Mouse (Mus musculus) intestine, embryonic 14.5 days (tissue): ENCODE results near the gene Fbxo47. TPM values are rescaled to one million over a fixed set of nuclear protein-coding genes. Genes with fewer than 3 reads are reported as not detected.
"Not testable (repeated sequence)": the region's sequence is repeated elsewhere in the genome, so short reads cannot be mapped to it uniquely, and the experiment has no call there.

Source experiments
- ATAC-seq: fragments of 200-750 bp; cut with Nextera tagmentation; replicated peaks from 2 replicates; pipeline ENCODE4 v1.8.0; 2017; ENCODE audit warnings: low read depth, moderate number of reproducible peaks, moderate TSS enrichment, moderate library complexity; ENCODE audit not compliant: low FRiP score, low TSS enrichment
- DNase-seq: peaks from one replicate; pipeline ENCODE4 v3.0.0-alpha.2; 2018; ENCODE audit warnings: low spot score
- H3K27ac ChIP-seq: fragments of 300-500 bp; sonication (generic); 2 replicates; pipeline ENCODE4 v1.5.1; 2014; ENCODE audit warnings: low read depth, mild to moderate bottlenecking, control low read depth
- H3K27me3 ChIP-seq: fragments of 300-500 bp; sonication (generic); replicated peaks from 2 replicates; pipeline ENCODE4 v1.6.1; 2014; ENCODE audit warnings: low read length, control low read depth; ENCODE audit not compliant: control insufficient read depth, insufficient read depth
- H3K36me3 ChIP-seq: fragments of 300-500 bp; sonication (generic); 2 replicates; pipeline ENCODE4 v1.6.1; 2014; ENCODE audit warnings: low read length, control low read depth; ENCODE audit not compliant: control insufficient read depth, insufficient read depth
- H3K4me1 ChIP-seq: fragments of 300-500 bp; sonication (generic); replicated peaks from 2 replicates; pipeline ENCODE4 v1.6.1; 2014; ENCODE audit warnings: low read length, control low read depth, mixed read lengths; ENCODE audit not compliant: control insufficient read depth, insufficient read depth
- H3K4me2 ChIP-seq: fragments of 300-500 bp; sonication (generic); 2 replicates; pipeline ENCODE4 v1.6.1; 2014; ENCODE audit warnings: low read length
- H3K4me3 ChIP-seq: fragments of 300-500 bp; sonication (generic); 2 replicates; pipeline ENCODE4 v1.5.1; 2014; ENCODE audit warnings: low read depth, low read length, control low read depth, mixed read lengths
- H3K9ac ChIP-seq: fragments of 300-500 bp; sonication (generic); 2 replicates; pipeline ENCODE4 v1.6.1; 2014; ENCODE audit warnings: mild to moderate bottlenecking, low read length
- H3K9me3 ChIP-seq: fragments of 300-500 bp; sonication (generic); 2 replicates; pipeline ENCODE4 v1.6.1; 2016; ENCODE audit warnings: low read length, control low read depth; ENCODE audit not compliant: control insufficient read depth
- WGBS: fragments of 180-500 bp; shearing (Covaris S2); extraction: QIAGEN DNeasy Blood & Tissue Kit; methylation state at CpG from one replicate; pipeline ENCODE4 v1.1.7; 2014; 5-methylcytosine and 5-hydroxymethylcytosine counted together
- polyA plus RNA-seq: library from polyadenylated mRNA; unstranded; fragments of >200 nt; fragmentation: Nextera tagmentation; extraction: Ambion mirVana; gene quantifications from 2 replicates; pipeline ENCODE4 v1.2.1, GENCODE M21; 2014

Gene Fbxo47
- polyA plus RNA-seq, 1 experiment from 2014 or later: 0.54 TPM

- Histone ChIP-seq H3K36me3 (no peaks in the 10 kb centered on the region), H3K4me3 (no peak overlapping the region), H3K27ac (no peak overlapping the region), H3K27me3 (no peaks in the 10 kb centered on the region), H3K4me1 (no peaks in the 10 kb centered on the region), H3K9ac (no peak overlapping the region), H3K4me2 (no peak overlapping the region), H3K9me3 (0 out of 2 replicates have a peak, but pooled peaks cover 3% of the 10 kb centered on the region)
- DNase-seq (no peak), ATAC-seq (no peak)
- 59% methylated on average over 4 of the region's 4 CpGs for WGBS
These were observed 12.7 kb upstream of the Fbxo47 start for GRCm38 (mm10) chr11:97896655-97897054.

- Histone ChIP-seq H3K27me3 (no peaks in the 10 kb centered on the region), H3K4me1 (no peaks in the 10 kb centered on the region), H3K36me3 (no peaks in the 10 kb centered on the region), H3K4me3 (no peak overlapping the region), H3K9me3 (0 out of 2 replicates have a peak, but pooled peaks cover 3% of the 10 kb centered on the region), H3K4me2 (no peak overlapping the region), H3K9ac (no peak overlapping the region), H3K27ac (no peak overlapping the region)
- no peak for DNase-seq
- no peak for ATAC-seq
- WGBS: 78% methylated on average over 5 of the region's 5 CpGs
These were observed 7.9 kb upstream of the Fbxo47 start for GRCm38 (mm10) chr11:97891821-97892220.

GRCm38 (mm10) chr11:97885296-97885915 is 1.5 kb upstream of the Fbxo47 start:
- Histone ChIP-seq H3K36me3 (no peaks in the 10 kb centered on the region), H3K27me3 (no peaks in the 10 kb centered on the region), H3K4me2 (no peak overlapping the region), H3K9me3 (peaks cover 4% of the 10 kb centered on the region; the same call in 1 of the 2 replicates), H3K4me3 (no peak overlapping the region), H3K4me1 (no peaks in the 10 kb centered on the region), H3K27ac (no peak overlapping the region), H3K9ac (no peak overlapping the region)
- 93% methylated on average over 2 of the region's 2 CpGs for WGBS
- no peak for DNase-seq
- no peak for ATAC-seq

GRCm38 (mm10) chr11:97884601-97885185 is 739 bp upstream of the Fbxo47 start:
- peak overlapping the region; percentile 61 for H3K4me2 ChIP-seq
- H3K9me3 ChIP-seq: peaks cover 4% of the 10 kb centered on the region; the same call in 1 of the 2 replicates
- H3K27ac ChIP-seq: peak overlapping the region; percentile 71
- peak overlapping the region; percentile 65 for H3K9ac ChIP-seq
- WGBS: 26% methylated on average over 7 of the region's 7 CpGs
- ATAC-seq (peak; percentile 12; the same call in 1 of the 2 replicates), DNase-seq (no peak)
- no peaks in the 10 kb centered on the region for H3K4me1 ChIP-seq
- no peaks in the 10 kb centered on the region for H3K36me3 ChIP-seq
- no peaks in the 10 kb centered on the region for H3K27me3 ChIP-seq
- peak overlapping the region; percentile 65 for H3K4me3 ChIP-seq

- WGBS: 6% methylated on average over 26 of the region's 26 CpGs
- H3K27me3 ChIP-seq: no peaks in the 10 kb centered on the region
- peak overlapping the region; percentile 61 for H3K4me2 ChIP-seq
- ATAC-seq (peak; percentile 28; the same call in 1 of the 2 replicates), DNase-seq (peak; percentile 90)
- peak overlapping the region; percentile 65 for H3K4me3 ChIP-seq
- peak overlapping the region; percentile 90 for H3K27ac ChIP-seq
- H3K36me3 ChIP-seq: no peaks in the 10 kb centered on the region
- peaks cover 4% of the 10 kb centered on the region; the same call in 1 of the 2 replicates for H3K9me3 ChIP-seq
- H3K4me1 ChIP-seq: no peaks in the 10 kb centered on the region
- peak overlapping the region; percentile 65 for H3K9ac ChIP-seq
These were observed 424 bp downstream of the Fbxo47 start for GRCm38 (mm10) chr11:97883542-97883917.

GRCm38 (mm10) chr11:97880362-97880761 is 3.6 kb downstream of the Fbxo47 start:
- Histone ChIP-seq H3K4me3 (no peak overlapping the region), H3K4me1 (no peaks in the 10 kb centered on the region), H3K4me2 (no peak overlapping the region), H3K9ac (no peak overlapping the region), H3K36me3 (no peaks in the 10 kb centered on the region), H3K27ac (no peak overlapping the region), H3K27me3 (no peaks in the 10 kb centered on the region), H3K9me3 (peaks cover 4% of the 10 kb centered on the region; the same call in 1 of the 2 replicates)
- 90% methylated on average over 4 of the region's 4 CpGs for WGBS
- ATAC-seq (no peak), DNase-seq (no peak)

- H3K4me1 ChIP-seq: no peaks in the 10 kb centered on the region
- no peaks in the 10 kb centered on the region for H3K36me3 ChIP-seq
- ATAC-seq (no peak), DNase-seq (no peak)
- no peak overlapping the region for H3K4me3 ChIP-seq
- H3K9me3 ChIP-seq: no peaks in the 10 kb centered on the region
- H3K9ac ChIP-seq: no peak overlapping the region
- no peak overlapping the region for H3K27ac ChIP-seq
- no peak overlapping the region for H3K4me2 ChIP-seq
- WGBS: 55% methylated on average over 2 of the region's 2 CpGs
- H3K27me3 ChIP-seq: no peaks in the 10 kb centered on the region
These were observed 6.6 kb downstream of the Fbxo47 start for GRCm38 (mm10) chr11:97877341-97877740.

- 74% methylated on average over 1 of the region's 1 CpGs for WGBS
- Histone ChIP-seq H3K9me3 (no peaks in the 10 kb centered on the region), H3K36me3 (no peaks in the 10 kb centered on the region), H3K9ac (no peak overlapping the region), H3K27ac (no peak overlapping the region), H3K4me2 (no peak overlapping the region), H3K4me1 (no peaks in the 10 kb centered on the region), H3K4me3 (no peak overlapping the region), H3K27me3 (no peaks in the 10 kb centered on the region)
- ATAC-seq: no peak
- no peak for DNase-seq
These were observed 9.6 kb downstream of the Fbxo47 start for GRCm38 (mm10) chr11:97874396-97874795.

- DNase-seq, H3K4me1 ChIP-seq, H3K9ac ChIP-seq, H3K4me2 ChIP-seq, ATAC-seq, H3K36me3 ChIP-seq, H3K9me3 ChIP-seq, H3K27me3 ChIP-seq, H3K4me3 ChIP-seq, H3K27ac ChIP-seq: not testable (repeated sequence)
- 92% methylated on average over 5 of the region's 5 CpGs for WGBS
These were observed 11.6 kb downstream of the Fbxo47 start for GRCm38 (mm10) chr11:97872378-97872777.
